Mouse (Mus musculus) thymus, adult 2 months (tissue): ENCODE results near the gene Lrrc51.

Source experiments
- CTCF ChIP-seq: fragments of 200-500 bp; IDR thresholded peaks from 2 replicates; pipeline ENCODE4 v1.5.1; 2012; ENCODE audit warnings: mild to moderate bottlenecking, control low read depth, low read length, moderate library complexity, borderline replicate concordance; ENCODE audit not compliant: control insufficient read depth, poor library complexity, insufficient read depth; ENCODE audit errors: extremely low read depth
- POLR2A ChIP-seq: fragments of 200-500 bp; IDR thresholded peaks from 2 replicates; pipeline ENCODE4 v1.6.1; 2012; ENCODE audit warnings: mild to moderate bottlenecking, low read length, control low read depth, moderate library complexity; ENCODE audit not compliant: control insufficient read depth, poor library complexity, insufficient read depth; ENCODE audit errors: extremely low read depth

- TF ChIP-seq POLR2A (no peak), CTCF (no peak)
These were observed 57.7 kb downstream of the Lrrc51 start for GRCm38 (mm10) chr7:101875978-101876377.
